Mouse (Mus musculus) cerebellum, adult (tissue): ENCODE results near the gene Zfp692.
"Not testable (repeated sequence)": the region's sequence is repeated elsewhere in the genome, so short reads cannot be mapped to it uniquely, and the experiment has no call there.

ENCODE experiments used
- ATAC-seq: cut with Nextera tagmentation; 2 replicates; pipeline ENCODE4 v1.9.2; 2017; ENCODE audit warnings: mild to moderate bottlenecking, moderate library complexity, mixed read lengths; ENCODE audit not compliant: insufficient number of reproducible peaks, low FRiP score, low TSS enrichment

Gene Zfp692

DNA sequence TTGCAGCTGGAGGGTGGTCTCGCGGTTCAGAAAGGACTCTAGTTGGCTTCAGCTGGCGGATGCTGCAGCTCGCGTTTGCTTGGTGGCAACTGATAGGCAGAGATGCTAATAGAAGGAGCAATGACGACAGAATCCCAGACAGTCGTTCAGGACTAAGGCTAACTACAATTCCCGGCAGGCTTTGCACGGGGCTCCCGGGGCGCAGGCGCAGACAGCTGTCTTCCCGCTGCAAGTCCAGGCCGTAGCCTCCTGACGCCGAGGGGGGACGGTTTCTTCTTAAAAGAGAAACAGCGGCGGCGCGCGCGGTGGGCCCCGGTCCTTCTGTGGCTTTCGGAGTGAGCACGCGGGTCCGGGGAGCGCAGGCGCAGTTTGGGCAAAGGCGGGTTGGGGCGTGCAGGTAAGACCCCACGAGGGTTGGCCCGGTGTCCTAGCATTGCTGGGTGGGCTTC is at the start of gene Zfp692:
TSS of gene Zfp692 (plus strand) at position 210 of the 449 bp plus-strand sequence.
- ATAC-seq: peak; percentile 83

DNA sequence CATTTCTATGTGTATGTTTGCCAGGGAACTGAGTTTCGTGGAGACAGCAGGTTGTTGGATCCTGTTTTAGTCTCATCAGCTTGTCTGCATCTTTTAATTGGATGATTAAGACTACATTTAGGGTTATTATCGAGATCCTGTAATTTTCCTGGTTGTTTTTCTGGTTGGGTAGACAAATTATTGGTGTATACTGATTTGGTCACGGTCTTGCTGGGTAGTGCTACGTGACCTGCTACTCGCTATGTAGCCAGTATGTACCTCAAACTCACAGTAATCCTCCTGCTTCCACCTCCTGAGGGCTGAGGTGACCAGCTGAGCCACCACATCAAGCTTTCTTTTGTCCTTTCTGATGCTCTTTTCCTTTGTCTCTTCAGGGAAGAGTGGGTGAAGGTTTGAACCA is 49.1 kb upstream of the Zfp692 start:
- no peak for ATAC-seq

DNA sequence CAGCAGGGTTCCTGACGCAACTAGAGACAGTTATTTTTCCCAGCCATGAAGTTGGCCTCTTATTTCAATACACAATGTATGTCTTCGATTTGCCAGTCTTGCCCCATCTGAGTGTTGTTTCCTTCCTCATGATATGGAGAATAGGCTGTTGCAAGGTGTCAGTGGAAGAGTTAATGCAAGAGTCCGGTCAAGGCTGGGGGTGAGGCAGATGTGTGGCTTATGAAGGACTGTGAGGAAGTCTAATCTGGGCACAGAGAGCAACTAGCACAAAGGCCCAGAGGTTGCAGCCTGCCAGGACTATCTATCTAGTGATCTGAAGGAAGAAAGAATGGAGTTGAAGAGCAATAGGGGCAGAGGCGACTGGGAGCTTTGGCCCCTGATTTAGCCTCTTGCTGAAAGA is 46.7 kb upstream of the Zfp692 start:
- no peak for ATAC-seq

- no peak for ATAC-seq
Measured at GRCm38 (mm10) chr11:58261826-58262225, 45.0 kb upstream of the Zfp692 start.

DNA sequence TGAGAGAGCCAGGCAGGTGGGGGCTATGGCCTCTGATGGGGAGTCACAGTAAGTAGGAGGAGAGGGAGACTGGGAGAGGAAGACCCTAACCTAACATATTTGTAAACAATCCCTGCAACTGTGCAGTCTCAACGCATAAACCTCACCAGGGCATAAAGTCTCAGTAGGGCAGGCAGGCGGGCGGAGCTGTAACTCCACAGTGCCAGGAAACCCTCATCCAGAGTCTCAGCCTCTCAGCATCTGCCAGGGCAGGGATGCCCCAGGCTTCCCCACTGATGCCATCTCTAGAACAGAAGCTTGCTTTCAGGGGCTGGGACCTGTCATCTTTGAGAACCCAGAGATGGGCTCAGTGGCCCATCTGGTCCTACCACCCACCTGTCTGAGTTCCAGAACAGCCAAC is 44.5 kb upstream of the Zfp692 start:
- ATAC-seq: no peak

DNA sequence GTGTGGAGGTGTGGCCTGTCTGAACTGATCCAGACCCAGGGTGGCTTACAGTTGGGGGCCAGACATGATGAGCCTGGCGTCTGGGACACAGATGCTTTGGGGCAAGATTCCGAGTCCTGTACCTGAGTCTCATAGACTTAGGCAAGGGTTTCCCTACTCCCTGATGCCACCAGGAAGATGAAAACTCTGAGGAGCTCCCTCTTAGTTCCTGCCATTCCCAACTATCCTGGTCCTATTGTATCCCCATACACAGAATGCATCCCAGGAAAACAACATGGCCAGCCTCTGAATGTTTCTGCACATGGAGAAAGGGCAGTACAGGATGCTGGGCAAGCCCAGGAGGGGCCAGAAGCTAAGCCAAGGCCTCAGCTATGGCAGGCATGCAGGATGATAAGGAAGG is 43.4 kb upstream of the Zfp692 start:
- no peak for ATAC-seq

DNA sequence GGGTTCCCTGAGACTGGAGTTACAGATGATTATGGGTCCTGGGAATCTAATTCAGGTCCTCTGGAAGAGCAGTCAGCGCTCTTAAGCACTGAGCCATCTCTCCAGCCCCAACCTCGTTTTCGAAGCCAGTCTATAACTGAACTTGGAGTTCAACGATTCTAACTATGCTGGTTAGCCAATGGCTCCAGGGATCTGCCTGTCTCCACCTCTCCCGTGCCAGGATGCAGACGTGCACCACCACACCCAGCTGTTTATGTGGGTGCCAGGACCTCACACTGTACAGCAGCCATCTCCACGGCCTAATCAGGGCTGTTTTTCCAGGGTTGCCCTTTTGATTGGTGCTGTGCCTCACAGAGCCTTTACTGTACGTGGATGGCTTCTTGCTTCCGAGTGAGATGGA is 42.3 kb upstream of the Zfp692 start:
- ATAC-seq: no peak

GRCm38 (mm10) chr11:58268285-58268684 is 38.6 kb upstream of the Zfp692 start:
- ATAC-seq: no peak

- no peak for ATAC-seq
Measured at GRCm38 (mm10) chr11:58274572-58274971, 32.3 kb upstream of the Zfp692 start, which contains the start of gene 4930438A08Rik. TSS of gene 4930438A08Rik (plus strand) at chr11:58274799.

DNA sequence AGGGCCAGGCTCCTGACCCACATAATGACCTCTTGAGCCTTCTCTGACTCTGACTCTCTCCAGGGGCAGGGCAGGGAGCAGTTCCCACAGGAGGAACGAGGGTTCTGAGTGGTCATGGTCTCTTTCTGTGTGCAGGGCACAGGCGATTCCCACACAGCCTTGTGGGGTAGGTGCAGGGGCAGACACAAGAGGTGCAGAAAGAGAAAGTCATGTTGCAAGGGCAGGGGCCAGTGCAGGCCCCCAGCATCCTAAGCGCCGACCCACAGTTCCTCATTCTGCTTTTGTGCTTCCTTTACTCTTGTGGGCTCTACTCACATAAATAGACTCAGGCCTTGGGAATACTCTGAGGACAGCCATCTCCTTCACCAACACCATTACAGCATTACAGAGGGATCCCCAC is 31.1 kb upstream of the Zfp692 start:
- ATAC-seq: no peak

- no peak for ATAC-seq
Measured at GRCm38 (mm10) chr11:58281970-58282496, 24.8 kb upstream of the Zfp692 start.

- no peak for ATAC-seq
Measured at GRCm38 (mm10) chr11:58282518-58282917, 24.4 kb upstream of the Zfp692 start.

- ATAC-seq: no peak
Measured at GRCm38 (mm10) chr11:58289992-58290682, 16.7 kb upstream of the Zfp692 start.

DNA sequence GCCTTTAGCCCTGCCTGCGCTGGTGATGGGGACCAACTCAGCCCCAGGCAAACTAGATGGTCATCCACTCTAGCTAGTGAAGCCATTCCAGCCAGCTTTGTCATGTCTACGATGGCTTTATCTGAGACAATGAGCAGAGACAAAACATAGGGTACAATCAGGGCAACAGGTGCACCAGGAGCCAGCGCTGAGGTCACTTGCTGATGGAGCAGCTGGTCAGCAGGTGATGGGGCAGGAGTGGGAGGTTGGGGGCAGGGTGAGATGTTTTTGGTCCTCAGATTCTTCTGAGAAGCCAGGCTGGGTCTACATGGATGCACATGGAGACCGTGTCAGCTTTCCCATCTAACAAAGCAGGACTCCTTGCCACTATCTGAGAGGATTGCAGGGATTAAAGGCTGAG is 16.1 kb upstream of the Zfp692 start:
- ATAC-seq: no peak

GRCm38 (mm10) chr11:58292791-58293190 is 14.1 kb upstream of the Zfp692 start:
- no peak for ATAC-seq

DNA sequence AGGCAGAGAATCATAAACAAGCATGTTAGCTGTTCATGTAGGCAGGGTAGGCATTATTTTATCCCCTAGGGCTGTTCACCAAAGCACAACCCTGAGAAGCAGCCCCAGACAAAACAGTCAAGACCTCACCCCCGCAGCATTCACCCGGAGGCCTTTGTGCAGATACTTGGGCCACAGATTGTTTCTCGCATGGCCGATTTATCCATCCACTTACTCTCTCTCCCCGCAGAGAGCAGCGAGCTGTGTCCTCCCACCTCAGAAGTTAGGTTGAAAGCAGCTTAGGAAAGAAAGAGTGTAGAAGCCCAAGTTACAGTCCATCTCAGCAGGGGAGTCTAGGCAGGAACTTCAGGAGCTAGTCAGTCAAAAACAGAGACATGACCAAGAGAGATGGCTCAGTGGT is 9.5 kb upstream of the Zfp692 start:
- ATAC-seq: no peak

- no peak for ATAC-seq
Measured at GRCm38 (mm10) chr11:58301057-58301456, 5.8 kb upstream of the Zfp692 start.

DNA sequence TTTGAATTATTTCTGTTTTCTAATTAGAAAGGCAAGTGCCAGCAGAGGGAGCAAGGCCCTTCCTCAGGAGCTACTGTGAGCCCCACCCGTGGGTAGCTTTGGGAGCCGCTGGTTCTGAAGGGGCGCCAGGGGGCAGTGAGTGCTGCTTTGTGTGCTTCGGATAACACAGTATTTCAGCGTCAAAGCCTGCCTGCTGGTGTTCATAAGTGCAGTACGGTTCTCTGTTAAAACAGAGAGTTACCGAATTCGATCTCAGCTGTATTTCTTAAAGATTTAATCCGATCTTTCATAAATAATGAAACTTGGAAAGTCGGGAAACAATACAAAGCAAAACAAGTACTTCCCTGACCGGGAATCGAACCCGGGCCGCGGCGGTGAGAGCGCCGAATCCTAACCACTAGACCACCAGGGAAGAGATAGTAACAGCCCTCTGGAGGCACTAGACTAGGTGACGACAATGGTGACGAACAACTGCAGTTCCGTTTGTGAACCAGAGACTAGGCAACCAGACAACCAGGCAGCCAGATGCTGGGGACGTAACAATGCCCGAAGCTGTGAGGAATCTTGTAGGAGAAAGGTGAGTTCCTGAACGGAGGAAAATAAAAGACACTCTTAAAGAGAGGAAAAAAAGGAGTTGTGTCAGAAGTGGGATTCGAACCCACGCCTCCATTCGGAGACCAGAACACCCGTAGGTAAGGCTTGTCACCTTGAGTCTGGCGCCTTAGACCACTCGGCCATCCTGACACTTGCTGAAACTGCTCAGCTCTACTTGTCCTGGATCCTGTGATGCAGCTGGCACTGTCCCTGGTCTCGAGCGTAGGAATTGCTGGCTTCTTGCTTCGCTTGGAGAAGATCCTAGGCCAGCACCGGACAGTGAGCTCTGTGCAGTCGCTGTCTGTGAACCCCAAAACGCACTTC is 4.8 kb upstream of the Zfp692 start:
- peak; percentile 72 for ATAC-seq

DNA sequence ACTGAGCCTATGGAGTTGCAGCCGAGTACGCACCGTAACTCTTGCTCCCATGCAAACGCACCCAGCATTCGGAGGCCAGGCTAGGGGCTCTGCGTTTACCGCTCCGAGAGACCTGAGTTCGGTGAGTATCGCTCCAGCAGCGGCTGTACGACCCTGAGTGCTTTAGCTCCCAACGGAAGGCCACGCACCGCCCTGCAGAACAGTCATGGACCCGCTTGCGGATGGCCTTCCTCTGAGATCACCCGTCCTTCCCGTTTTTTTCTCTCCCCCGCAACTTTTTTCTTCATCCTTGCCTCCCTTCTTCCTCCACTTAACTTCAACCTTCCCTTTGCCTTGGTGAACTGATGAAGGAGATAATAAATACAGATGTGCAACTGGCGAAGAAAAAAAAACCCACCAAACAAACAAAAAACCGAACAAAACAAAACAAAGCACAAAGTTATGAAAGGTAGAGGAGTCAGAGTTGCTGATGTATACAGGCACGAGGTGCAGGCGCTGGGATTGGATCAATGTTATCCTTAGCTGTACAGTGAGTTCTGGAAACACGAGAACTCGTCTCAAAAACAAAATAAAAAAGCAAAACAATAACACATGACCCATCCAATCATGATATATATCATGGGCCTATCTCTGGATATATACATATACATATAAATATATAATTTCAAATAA is 4.0 kb upstream of the Zfp692 start:
- no peak; the same call in 1 of the 2 replicates for ATAC-seq

GRCm38 (mm10) chr11:58303594-58303993 is 3.3 kb upstream of the Zfp692 start:
- no peak for ATAC-seq

DNA sequence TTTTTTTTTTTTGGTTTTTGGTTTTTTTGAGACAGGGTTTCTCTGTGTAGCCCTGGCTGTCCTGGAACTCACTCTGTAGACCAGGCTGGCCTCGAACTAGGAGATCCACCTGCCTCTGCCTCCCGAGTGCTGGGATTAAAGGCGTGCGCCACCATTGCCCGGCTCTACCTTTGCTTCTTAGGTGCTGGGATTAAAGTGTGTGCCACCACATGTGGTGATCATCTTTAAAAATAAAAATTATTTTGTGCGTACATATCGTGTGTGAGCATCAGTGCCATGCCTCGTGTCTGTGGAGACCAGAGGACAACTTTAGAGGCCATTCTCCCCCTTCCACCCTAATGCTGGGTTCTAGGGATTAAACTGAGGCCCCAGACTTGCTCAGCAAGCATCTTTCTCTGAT is 1.6 kb upstream of the Zfp692 start:
- not testable (repeated sequence) for ATAC-seq
